Mouse (Mus musculus) mouse embryonic stem cell (cell line): ENCODE data around the gene Klhdc7a.

ENCODE experiments used
- in situ Hi-C, 2 experiments: fragments of 300-500 bp; cut with MboI; formaldehyde crosslinking; loops; 1 replicate in 1 of 2; 3 replicates in 1 of 2; pipeline ENCODE4 v1.14.3; 2019 to 2020; ENCODE audit warnings: low sequenced_read_pairs in 2 of 2, low pct_unique_long_range_greater_than_20kb in 1 of 2, mixed read lengths in 1 of 2; ENCODE audit not compliant: unreplicated experiment in 1 of 2

Klhdc7a gene

DNA sequence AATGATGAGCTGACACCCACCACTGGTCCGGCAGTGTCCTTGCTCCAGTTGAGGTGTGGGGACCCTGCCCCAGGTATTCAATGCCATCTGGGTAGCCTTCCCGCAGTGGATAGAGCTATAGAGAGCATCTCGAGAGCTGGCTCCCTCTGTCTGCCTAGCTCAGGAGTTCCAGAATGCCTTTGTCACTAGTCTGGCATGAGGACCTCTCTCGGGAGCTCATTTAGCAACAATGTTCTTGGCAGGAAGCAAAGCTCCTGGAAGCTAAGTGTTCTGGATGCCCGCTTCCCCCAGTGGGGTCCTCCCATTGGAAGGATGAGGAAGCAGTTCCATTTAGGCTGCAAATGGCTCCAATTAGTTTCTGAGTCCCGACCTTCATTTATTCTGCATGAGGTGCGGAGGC is 51.1 kb downstream of the Klhdc7a start:
- in situ Hi-C loops = no loop called here
